Mouse (Mus musculus) macrophage (primary cell): ENCODE results near the gene Dyrk2. TPM values are rescaled to one million over a fixed set of nuclear protein-coding genes. Genes with fewer than 3 reads are reported as not detected.

Source experiments
- H3K27ac ChIP-seq: fragments of 350-480 bp; formaldehyde crosslinking; 2 replicates; pipeline ENCODE4 v1.9.0; 2021
- H3K36me3 ChIP-seq: fragments of 350-480 bp; formaldehyde crosslinking; 2 replicates; pipeline ENCODE4 v1.9.0; 2021; ENCODE audit errors: inconsistent target
- H3K4me3 ChIP-seq: fragments of 350-480 bp; formaldehyde crosslinking; 2 replicates; pipeline ENCODE4 v1.9.0; 2021; ENCODE audit errors: inconsistent target
- H3K79me2 ChIP-seq: fragments of 350-480 bp; formaldehyde crosslinking; 2 replicates; pipeline ENCODE4 v1.9.0; 2021; ENCODE audit errors: inconsistent target
- WGBS: methylation state at CpG from one replicate; pipeline ENCODE4 v1.1.7; 2026; ENCODE audit warnings: inconsistent platforms; ENCODE audit not compliant: missing documents; 5-methylcytosine and 5-hydroxymethylcytosine counted together
- polyA plus RNA-seq: library from polyadenylated mRNA; stranded (reverse); fragments of 250-400 nt; gene quantifications from 3 replicates; pipeline ENCODE4 v1.2.4, GENCODE M21; 2018; ENCODE audit warnings: inconsistent platforms

Gene Dyrk2
- polyA plus RNA-seq, 1 experiment from 2014 or later, result 15.4 TPM

- no peak overlapping the region for H3K27ac ChIP-seq
- WGBS, result 93% methylated on average over 8 of the region's 8 CpGs
- peaks cover 97% of the 10 kb centered on the region for H3K79me2 ChIP-seq
- peaks cover 68% of the 10 kb centered on the region for H3K36me3 ChIP-seq
- no peak overlapping the region for H3K4me3 ChIP-seq
Measured at GRCm38 (mm10) chr10:118863611-118864010, 6.4 kb downstream of the Dyrk2 start.

GRCm38 (mm10) chr10:118862233-118862632 is 7.8 kb downstream of the Dyrk2 start:
- Histone ChIP-seq H3K27ac (no peak overlapping the region), H3K79me2 (peaks cover 91% of the 10 kb centered on the region), H3K36me3 (peaks cover 78% of the 10 kb centered on the region), H3K4me3 (no peak overlapping the region)
- 89% methylated on average over 4 of the region's 4 CpGs for WGBS

- 98% methylated on average over 11 of the region's 11 CpGs for WGBS
- Histone ChIP-seq H3K27ac (no peak overlapping the region), H3K4me3 (no peak overlapping the region), H3K79me2 (peaks cover 83% of the 10 kb centered on the region), H3K36me3 (peaks cover 86% of the 10 kb centered on the region)
Measured at GRCm38 (mm10) chr10:118861234-118862025, 8.6 kb downstream of the Dyrk2 start.

- peaks cover 79% of the 10 kb centered on the region for H3K36me3 ChIP-seq
Measured at GRCm38 (mm10) chr10:118859655-118860054, 10.4 kb downstream of the Dyrk2 start.

GRCm38 (mm10) chr10:118854641-118855040 is 15.4 kb downstream of the Dyrk2 start:
- no peak overlapping the region for H3K4me3 ChIP-seq
- peaks cover 15% of the 10 kb centered on the region; the same call in 1 of the 2 replicates for H3K79me2 ChIP-seq
- H3K36me3 ChIP-seq, result peaks cover 28% of the 10 kb centered on the region
- no peak overlapping the region for H3K27ac ChIP-seq
- 83% methylated on average over 9 of the region's 9 CpGs for WGBS

More at GRCm38 (mm10) chr10:118859655-118860054, 10.4 kb downstream of the Dyrk2 start:
- H3K4me3 ChIP-seq, result no peak overlapping the region
- 98% methylated on average over 21 of the region's 21 CpGs for WGBS
- H3K27ac ChIP-seq, result no peak overlapping the region
- H3K79me2 ChIP-seq, result peaks cover 65% of the 10 kb centered on the region

GRCm38 (mm10) chr10:118852554-118852953 is 17.5 kb downstream of the Dyrk2 start:
- H3K27ac ChIP-seq, result no peak overlapping the region
- peaks cover 10% of the 10 kb centered on the region for H3K36me3 ChIP-seq
- H3K79me2 ChIP-seq, result no peaks in the 10 kb centered on the region
- WGBS, result 93% methylated on average over 16 of the region's 16 CpGs
- no peak overlapping the region for H3K4me3 ChIP-seq

GRCm38 (mm10) chr10:118848501-118848900 is 21.5 kb downstream of the Dyrk2 start:
- 99% methylated on average over 4 of the region's 4 CpGs for WGBS
- Histone ChIP-seq H3K27ac (no peak overlapping the region), H3K36me3 (no peaks in the 10 kb centered on the region), H3K79me2 (no peaks in the 10 kb centered on the region), H3K4me3 (no peak overlapping the region)

GRCm38 (mm10) chr10:118846991-118847545 is 22.9 kb downstream of the Dyrk2 start:
- Histone ChIP-seq H3K79me2 (no peaks in the 10 kb centered on the region), H3K4me3 (no peak overlapping the region), H3K27ac (no peak overlapping the region), H3K36me3 (no peaks in the 10 kb centered on the region)
- 92% methylated on average over 10 of the region's 10 CpGs for WGBS

GRCm38 (mm10) chr10:118840598-118840997 is 29.4 kb downstream of the Dyrk2 start:
- no peak overlapping the region for H3K4me3 ChIP-seq
- H3K36me3 ChIP-seq, result no peaks in the 10 kb centered on the region
- H3K79me2 ChIP-seq, result no peaks in the 10 kb centered on the region
- WGBS, result 95% methylated on average over 8 of the region's 9 CpGs
- H3K27ac ChIP-seq, result no peak overlapping the region

GRCm38 (mm10) chr10:118839343-118840141 is 30.5 kb downstream of the Dyrk2 start:
- Histone ChIP-seq H3K27ac (no peak overlapping the region), H3K79me2 (no peaks in the 10 kb centered on the region), H3K36me3 (no peaks in the 10 kb centered on the region), H3K4me3 (no peak overlapping the region)
- WGBS, result 92% methylated on average over 19 of the region's 19 CpGs

GRCm38 (mm10) chr10:118837636-118838035 is 32.4 kb downstream of the Dyrk2 start:
- 85% methylated on average over 8 of the region's 8 CpGs for WGBS
- Histone ChIP-seq H3K27ac (no peak overlapping the region), H3K79me2 (no peaks in the 10 kb centered on the region), H3K4me3 (no peak overlapping the region), H3K36me3 (no peaks in the 10 kb centered on the region)

- WGBS, result 96% methylated on average over 8 of the region's 8 CpGs
- no peaks in the 10 kb centered on the region for H3K36me3 ChIP-seq
Measured at GRCm38 (mm10) chr10:118831190-118831589, 38.8 kb downstream of the Dyrk2 start.

GRCm38 (mm10) chr10:118829641-118830040 is 40.4 kb downstream of the Dyrk2 start:
- Histone ChIP-seq H3K27ac (no peak overlapping the region), H3K36me3 (no peaks in the 10 kb centered on the region), H3K4me3 (no peak overlapping the region), H3K79me2 (no peaks in the 10 kb centered on the region)
- WGBS, result 29% methylated on average over 2 of the region's 2 CpGs

More at GRCm38 (mm10) chr10:118831190-118831589, 38.8 kb downstream of the Dyrk2 start:
- no peak overlapping the region for H3K27ac ChIP-seq
- no peak overlapping the region for H3K4me3 ChIP-seq
- no peaks in the 10 kb centered on the region for H3K79me2 ChIP-seq

- Histone ChIP-seq H3K36me3 (no peaks in the 10 kb centered on the region), H3K27ac (no peak overlapping the region), H3K4me3 (no peak overlapping the region), H3K79me2 (no peaks in the 10 kb centered on the region)
- WGBS, result 95% methylated on average over 7 of the region's 7 CpGs
Measured at GRCm38 (mm10) chr10:118827116-118827515, 42.9 kb downstream of the Dyrk2 start.

- no peak overlapping the region for H3K4me3 ChIP-seq
- 97% methylated on average over 8 of the region's 8 CpGs for WGBS
- no peaks in the 10 kb centered on the region for H3K79me2 ChIP-seq
- no peaks in the 10 kb centered on the region for H3K36me3 ChIP-seq
- no peak overlapping the region for H3K27ac ChIP-seq
Measured at GRCm38 (mm10) chr10:118824830-118825229, 45.2 kb downstream of the Dyrk2 start.
